Mouse (Mus musculus): ENCODE results near the gene Fam206a.

GRCm38 (mm10) chr4:56831998-56832397 is 29.9 kb downstream of the Fam206a start:
- TF ChIP-seq CTCF (IDR thresholded peaks at IDR 0.05; ENCODE audit: control insufficient read depth, insufficient read depth, insufficient read length) (no peak), USF1 (IDR thresholded peaks at IDR 0.05; ENCODE audit: low read depth) (no peak), FOSL1 (IDR thresholded peaks at IDR 0.05; ENCODE audit: insufficient read depth, low read length, poor library complexity, severe bottlenecking) (no peak), CEBPB (IDR thresholded peaks at IDR 0.05; ENCODE audit: low read depth) (no peak)
